Mouse (Mus musculus) hematopoietic stem cell, adult 5-6 weeks (primary cell): ENCODE measurements around the gene Ankk1. TPM values are rescaled to one million over a fixed set of nuclear protein-coding genes. Genes with fewer than 3 reads are reported as not detected.

ENCODE experiments used
- ATAC-seq, 2 experiments: fragments of 125-278 bp in 1 of 2; replicated peaks in 1 of 2; 2 replicates each; pipeline ENCODE4 v1.8.0; 2016 to 2017; ENCODE audit warnings: inconsistent platforms in 2 of 2, mild to moderate bottlenecking in 2 of 2, moderate number of reproducible peaks in 2 of 2, low read depth in 1 of 2, moderate TSS enrichment in 1 of 2; ENCODE audit not compliant: low FRiP score in 2 of 2, poor library complexity in 2 of 2, severe bottlenecking in 2 of 2, insufficient read depth in 1 of 2, low TSS enrichment in 1 of 2
- total RNA-seq: library from RNA; stranded (forward); fragments of 172-1452, 232-1000 nt; gene quantifications from 2 replicates; pipeline ENCODE4 v1.2.3, GENCODE M21; 2017

The Ankk1 gene
- total RNA-seq, 1 experiment from 2014 or later, result not detected

DNA sequence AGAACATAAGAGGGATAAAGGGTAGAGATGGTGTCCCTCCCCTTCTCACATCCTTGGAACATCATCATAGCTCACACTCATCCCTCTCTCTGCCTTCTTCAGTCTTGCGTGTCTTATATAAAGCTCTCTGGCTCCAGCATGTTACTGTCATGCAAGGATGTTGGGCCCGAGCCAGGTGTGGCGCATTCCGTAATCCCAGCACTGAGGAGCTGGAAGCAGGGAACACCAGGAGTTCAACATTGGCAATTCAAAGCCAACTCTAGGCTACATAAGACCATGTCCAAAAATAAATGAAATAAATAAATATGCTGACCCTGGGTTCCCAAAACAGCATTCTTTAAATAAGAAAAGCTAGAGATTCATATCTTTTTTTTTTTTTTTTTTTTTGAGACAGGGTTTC is 46.9 kb downstream of the Ankk1 start:
- no peak for ATAC-seq

DNA sequence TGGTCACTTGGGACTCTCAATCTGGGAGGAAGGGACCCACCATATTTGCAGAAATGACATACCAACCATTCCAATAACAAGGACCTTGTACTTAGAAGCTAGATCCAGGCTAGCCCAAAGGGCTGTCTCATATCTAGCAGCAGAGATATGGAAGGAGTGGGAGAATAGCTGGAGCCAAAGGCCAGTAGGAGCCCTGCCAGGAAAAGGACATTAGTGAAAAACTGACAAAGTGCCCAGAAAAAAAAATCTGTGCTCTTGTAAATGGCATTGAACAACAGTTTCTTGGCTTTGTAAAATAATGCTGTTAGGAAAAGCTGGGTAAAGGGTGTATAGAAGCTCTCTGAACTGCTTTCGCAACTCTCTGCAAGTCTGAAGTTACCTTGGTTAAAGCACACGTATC is 52.9 kb downstream of the Ankk1 start:
- ATAC-seq, result no peak

DNA sequence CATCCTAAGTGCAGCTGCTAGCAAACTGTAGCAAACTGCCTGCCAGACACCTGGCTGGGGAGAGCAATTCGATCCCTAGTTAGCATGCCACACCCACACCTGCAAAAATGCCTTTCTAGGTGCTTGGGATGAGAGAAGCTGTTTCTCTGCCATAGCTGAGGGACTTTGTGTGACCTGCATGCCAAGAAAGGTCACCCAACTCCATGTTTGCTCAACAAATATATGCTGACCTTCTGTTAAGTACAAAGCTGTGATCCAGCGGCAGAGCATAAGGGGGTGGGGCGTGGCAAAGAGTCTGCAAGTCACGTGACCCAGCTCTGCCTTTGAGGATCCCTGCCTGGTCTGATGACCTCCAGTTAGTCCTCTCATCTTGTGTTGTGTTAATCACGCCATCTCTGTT is 61.1 kb downstream of the Ankk1 start:
- ATAC-seq, result no peak

Other genes with a start within 250 kb of the Ankk1 start
- gene Gm4894, start 176.5 kb downstream of the Ankk1 start, total RNA-seq, result not detected in 2 replicates
- gene Drd2, start 86.4 kb downstream of the Ankk1 start, total RNA-seq, result not detected in 2 replicates
- 2.8 and 4.1 TPM in 2 replicates for gene Ttc12, start 59.2 kb upstream of the Ankk1 start, total RNA-seq